Comparison of ENCODE assay signal across 8 mouse cellular contexts in the genomic region with DNA sequence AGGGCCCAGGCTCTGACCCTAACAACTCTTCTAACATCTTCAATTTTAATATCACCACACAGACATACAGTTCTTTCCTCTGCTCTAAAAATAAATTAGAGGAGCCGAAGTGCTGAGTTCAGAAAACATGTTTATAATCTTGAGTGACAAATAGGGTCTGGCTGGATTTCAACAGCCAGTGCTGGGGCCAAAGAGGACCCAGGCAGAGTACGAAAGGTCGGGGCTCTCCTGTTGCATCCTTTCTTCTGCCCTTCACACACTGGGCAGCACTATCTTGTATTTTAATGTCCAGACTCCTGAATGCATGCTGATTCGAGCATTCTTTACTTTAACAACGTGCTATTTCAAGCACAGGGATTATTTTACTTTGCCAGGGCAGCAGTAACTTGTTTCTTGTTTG. TPM values are rescaled to one million over a fixed set of nuclear protein-coding genes. Genes with fewer than 3 reads are reported as not detected.
DNase-seq lines count a peak whose midpoint lies in the region; ATAC-seq and TF ChIP-seq lines count a peak whose summit lies in the region.
"Had no signal": no experiment of that assay in that cellular context is flagged by ENCODE, and none has a peak within 500 bp of the region (broad histone marks: within the 10 kb centered on the region; RNA-seq: fewer than 3 reads in every experiment).

No protein-coding gene starts in this region.

- H3K79me2 ChIP-seq in CH12.LX (replicated peaks; ENCODE audit: control insufficient read depth, extremely low read depth, insufficient read depth, poor library complexity, severe bottlenecking) = no peaks in the 10 kb centered on the region

- no peak overlapping the region for H3K9ac ChIP-seq in CH12.LX (ENCODE audit: insufficient read depth, low read depth)
- H3K9ac ChIP-seq in liver, embryonic 15.5 days = no peak overlapping the region

- no peak overlapping the region for H3K27ac ChIP-seq in CH12.LX (ENCODE audit: insufficient read depth, low read depth)
- 0 out of 2 replicates have a peak overlapping the region, but pooled peaks have one; percentile 4 for H3K27ac ChIP-seq in liver, embryonic 15.5 days (replicated peaks)

- peak overlapping the region; percentile 50; the same call in 1 of the 2 replicates for H3K4me2 ChIP-seq in CH12.LX (ENCODE audit: insufficient read depth, low read depth, poor library complexity, severe bottlenecking)
- H3K4me2 ChIP-seq in liver, embryonic 15.5 days = no peak overlapping the region; the same call in 1 of the 2 replicates

- no peak for TF ChIP-seq EP300 in CH12.LX (IDR thresholded peaks at IDR 0.05; ENCODE audit: low read length)

- H3K36me3 ChIP-seq in CH12.LX (replicated peaks in 1 of 2; ENCODE audit: control insufficient read depth in 1 of 2, insufficient read depth in 1 of 2, low read length in 1 of 2) = no peaks in the 10 kb centered on the region
- H3K36me3 ChIP-seq in liver, embryonic 15.5 days (replicated peaks) = no peaks in the 10 kb centered on the region

- ATAC-seq in liver, embryonic 15.5 days (ENCODE audit: insufficient read depth) = peak; percentile 51; the same call in 1 of the 2 replicates

- no peaks in the 10 kb centered on the region for H3K27me3 ChIP-seq in CH12.LX (replicated peaks)
- H3K27me3 ChIP-seq in liver, embryonic 15.5 days = no peaks in the 10 kb centered on the region
- H3K27me3 ChIP-seq: megakaryocyte, embryonic 14.5 days had no signal

- dilution Hi-C loops in CH12.LX (cut with MboI; ENCODE audit: extremely low pct_ligation_motif_present, extremely low pct_unique_long_range_greater_than_20kb, low sequenced_read_pairs) = no loop called here

- in situ Hi-C loops in CH12.LX (cut with MboI; ENCODE audit: low pct_ligation_motif_present, low pct_unique_long_range_greater_than_20kb, low sequenced_read_pairs) = no loop called here

- H3K9me3 ChIP-seq in CH12.LX (replicated peaks; ENCODE audit: low read length) = no peaks in the 10 kb centered on the region
- no peaks in the 10 kb centered on the region for H3K9me3 ChIP-seq in liver, embryonic 15.5 days (replicated peaks)
- H3K9me3 ChIP-seq: megakaryocyte, embryonic 14.5 days had no signal

- WGBS in liver, embryonic 15.5 days (ENCODE audit: insufficient replicate concordance) = 27% methylated on average over 5 of the region's 5 CpGs

- no peak for TF ChIP-seq RAD21 in CH12.LX (IDR thresholded peaks at IDR 0.05; ENCODE audit: low read depth, low read length)

- intact Hi-C loops in heart, postnatal 36 days (cut with DNase I) = loop anchor here (2.0 kb wide), 2 partner anchors 15 to 67 kb away; no protein-coding TSS in a partner anchor

- TF ChIP-seq POLR2A in CH12.LX (IDR thresholded peaks at IDR 0.05; ENCODE audit: low read depth, low read length) = no peak

- H3K4me3 ChIP-seq in CH12.LX (replicated peaks in 1 of 3; ENCODE audit: low read depth in 2 of 3, low read length in 2 of 3, poor library complexity in 1 of 3) = no peak overlapping the region
- H3K4me3 ChIP-seq in liver, embryonic 15.5 days (replicated peaks) = no peak overlapping the region

- TF ChIP-seq CTCF in CH12.LX (conservative IDR thresholded peaks at IDR 0.05 in 1 of 2, IDR thresholded peaks at IDR 0.05 in 1 of 2; ENCODE audit: low read depth in 2 of 2, low read length in 2 of 2) = no peak

- DNase-seq in CH12.LX (ENCODE audit: extremely low read depth) = no peak
- peak; percentile 48 to 64 for DNase-seq in adrenal gland, postnatal 36 days
- DNase-seq in heart, postnatal 36 days = peak; percentile 44 to 62
- no peak for DNase-seq in cerebellum, adult 11-12 months
- no peak for DNase-seq in thymus, postnatal 36 days
- DNase-seq in spleen, postnatal 14 days (ENCODE audit: low spot score in 2 of 2) = no peak

- peaks cover 0 to 14% of the 10 kb centered on the region in 2 experiments; a peak in 2 of 4 replicates for H3K4me1 ChIP-seq in CH12.LX (ENCODE audit: control insufficient read depth in 1 of 2, insufficient read depth in 2 of 2)
- H3K4me1 ChIP-seq in liver, embryonic 15.5 days (replicated peaks) = peaks cover 5% of the 10 kb centered on the region; the same call in 1 of the 2 replicates
- H3K4me1 ChIP-seq: megakaryocyte, embryonic 14.5 days had no signal

TF ChIP-seq in CH12.LX, 34 proteins besides CTCF, POLR2A, EP300 and RAD21:
- TF ChIP-seq NRF1 (IDR thresholded peaks at IDR 0.05; ENCODE audit: low read depth, low read length) (no peak), USF2 (conservative IDR thresholded peaks at IDR 0.05; ENCODE audit: low read depth, low read length) (no peak), KAT2A (IDR thresholded peaks at IDR 0.05; ENCODE audit: insufficient replicate concordance, low read length) (no peak), MAX (IDR thresholded peaks at IDR 0.05; ENCODE audit: low read length) (no peak), ELF1 (IDR thresholded peaks at IDR 0.05; ENCODE audit: low read depth, low read length) (no peak), USF1 (IDR thresholded peaks at IDR 0.05; ENCODE audit: low read depth, low read length) (no peak), MEF2A (IDR thresholded peaks at IDR 0.05; ENCODE audit: borderline replicate concordance, low read depth, low read length) (no peak), SIN3A (IDR thresholded peaks at IDR 0.05; ENCODE audit: low read length) (no peak), ZNF384 (IDR thresholded peaks at IDR 0.05; ENCODE audit: low read depth, low read length) (no peak), ZC3H11A (IDR thresholded peaks at IDR 0.05; ENCODE audit: low read depth, low read length) (no peak), SMC3 (IDR thresholded peaks at IDR 0.05; ENCODE audit: low read depth, low read length) (no peak)
TF ChIP-seq in CH12.LX: peak in this region for 0.

RNA-seq across cellular contexts. Expression of a gene that starts 13.2 kb away (rescaled TPM):
- total RNA-seq in CH12.LX (2012; rRNA removed) (not detected in 2 replicates), CH12.LX (2014; rRNA removed) (not detected in 2 replicates)
- not detected in 2 replicates for polyA plus RNA-seq in CH12.LX (2012; ENCODE audit: insufficient read length, low read depth)
- total RNA-seq in adrenal gland, postnatal 36 days (2021) = 100 to 1,000 TPM; 275 to 333 TPM
- 1,000 to 10,000 TPM; 1,249 to 1,910 TPM for total RNA-seq in heart, postnatal 36 days (2021)
- 2.8 and 3.1 TPM in 2 replicates for polyA plus RNA-seq in liver, embryonic 15.5 days (2015; fragmentation: Nextera tagmentation; extraction: Ambion mirVana)

Comparison
In these comparisons a context has a peak if more than half of its experiments do, and no peak if none do; other contexts are left out.
1. DNase-seq: peak in adrenal gland, postnatal 36 days (2 of 2) and heart, postnatal 36 days (2 of 2); none in CH12.LX (single experiment), cerebellum, adult 11-12 months (single experiment), thymus, postnatal 36 days (0 of 2) and spleen, postnatal 14 days (0 of 2).
2. RNA of a gene that starts 13.2 kb away (total RNA-seq): 1,249 to 1,910 TPM in heart, postnatal 36 days and 275 to 333 TPM in adrenal gland, postnatal 36 days; not detected in CH12.LX; every median in the first group is over 100 times any median in the second.